Mouse (Mus musculus): Measurements from ENCODE around the gene Fam57b.

DNA sequence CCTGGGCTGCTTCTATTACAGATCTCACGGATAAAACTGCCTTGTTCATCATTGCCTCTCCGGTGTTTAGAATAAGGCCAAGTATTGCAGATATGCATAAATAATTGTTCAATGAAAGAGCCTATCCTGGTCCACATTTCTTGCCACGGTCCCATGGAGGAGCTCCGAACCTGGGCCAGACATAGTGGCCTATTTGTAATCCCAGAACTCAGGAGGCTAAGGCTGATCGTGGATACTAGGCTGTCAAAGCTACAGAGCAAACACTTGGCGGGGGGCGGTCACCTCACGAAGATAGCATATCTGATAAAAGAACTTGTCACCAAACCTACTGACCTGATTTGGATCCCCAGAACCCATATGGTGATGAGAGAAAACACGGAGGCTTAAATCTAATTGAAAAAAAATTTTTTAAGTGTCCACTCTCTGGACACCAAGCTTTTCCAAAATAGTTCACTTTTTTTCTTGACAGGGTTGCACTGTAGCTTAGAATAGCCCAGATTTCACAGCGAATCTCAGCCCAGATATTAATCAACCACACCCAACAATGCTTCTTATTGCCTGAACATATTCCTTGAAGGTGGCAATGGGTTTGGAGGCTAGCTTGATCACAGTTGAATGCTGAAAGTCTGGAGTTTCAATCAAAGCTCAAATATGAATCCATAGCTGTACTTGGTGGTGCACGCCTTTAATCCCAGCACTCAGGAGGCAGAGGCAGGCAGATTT, 4.6 kb upstream of the Fam57b start:
- TF ChIP-seq CTCF (IDR thresholded peaks at IDR 0.05; ENCODE audit: control insufficient read depth, insufficient read depth, insufficient read length) (no peak), USF1 (IDR thresholded peaks at IDR 0.05; ENCODE audit: low read depth) (no peak), MYOG (IDR thresholded peaks at IDR 0.05; ENCODE audit: control insufficient read depth, extremely low read depth, insufficient read length) (no peak)
